Mouse (Mus musculus): ENCODE results near the gene Vmn2r73.

Vmn2r73 gene

GRCm38 (mm10) chr7:85876166-85876565, at the start of gene Vmn2r73:
Gene Vmn2r73 (minus strand): TSS chr7:85876266.
- no peak for DNase-seq (ENCODE audit: low spot score)

- peak; percentile 24 for DNase-seq (ENCODE audit: low spot score)
These were observed 35.7 kb downstream of the Vmn2r73 start for GRCm38 (mm10) chr7:85840090-85840948.

DNA sequence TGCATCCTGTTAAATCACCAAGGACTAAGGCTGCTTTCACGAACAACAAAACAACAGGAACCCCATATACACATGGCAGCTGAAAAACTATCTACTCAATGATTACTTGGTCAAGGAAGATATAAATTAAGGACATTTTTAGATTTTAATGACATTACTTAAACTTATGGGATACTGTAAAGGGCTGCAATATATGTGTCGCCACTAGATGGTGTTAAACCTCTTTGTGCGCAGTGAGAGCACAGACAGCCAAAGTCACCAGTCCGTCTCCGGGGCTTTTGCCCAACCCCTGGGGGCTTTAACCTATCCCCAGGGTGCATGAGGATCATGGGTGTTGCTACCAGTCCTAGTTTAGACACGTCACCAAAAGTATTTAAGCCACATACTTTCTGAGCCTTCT, 58.0 kb downstream of the Vmn2r73 start:
- peak; percentile 67 for DNase-seq (ENCODE audit: low spot score)
